Mouse (Mus musculus) thymus, adult 18-20 months (tissue): ENCODE results near the gene Pias3.
"Not testable (repeated sequence)": the region's sequence is repeated elsewhere in the genome, so short reads cannot be mapped to it uniquely, and the experiment has no call there.

Source experiments
- DNase-seq, 2 experiments: peaks; one replicate each; pipeline ENCODE4 v3.0.0; 2022; ENCODE audit warnings: mixed read lengths in 2 of 2

Pias3 gene

DNA sequence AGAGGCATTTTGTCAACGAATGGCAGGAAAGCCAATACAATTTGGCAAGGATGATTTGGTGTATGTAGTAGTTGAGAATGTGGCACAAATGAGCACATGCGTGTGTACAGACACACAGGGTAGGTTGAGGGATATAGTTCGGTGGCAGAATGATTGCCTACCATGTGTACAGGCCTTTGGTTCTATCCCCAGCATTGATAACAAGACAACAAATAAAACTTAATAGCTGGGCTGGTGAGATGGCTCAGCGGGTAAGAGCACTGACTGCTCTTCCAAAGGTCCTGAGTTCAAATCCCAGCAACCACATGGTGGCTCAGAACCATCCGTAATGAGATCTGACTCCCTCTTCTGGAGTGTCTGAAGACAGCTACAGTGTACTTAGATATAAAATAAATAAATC, 10.1 kb upstream of the Pias3 start:
- not testable (repeated sequence) for DNase-seq

DNA sequence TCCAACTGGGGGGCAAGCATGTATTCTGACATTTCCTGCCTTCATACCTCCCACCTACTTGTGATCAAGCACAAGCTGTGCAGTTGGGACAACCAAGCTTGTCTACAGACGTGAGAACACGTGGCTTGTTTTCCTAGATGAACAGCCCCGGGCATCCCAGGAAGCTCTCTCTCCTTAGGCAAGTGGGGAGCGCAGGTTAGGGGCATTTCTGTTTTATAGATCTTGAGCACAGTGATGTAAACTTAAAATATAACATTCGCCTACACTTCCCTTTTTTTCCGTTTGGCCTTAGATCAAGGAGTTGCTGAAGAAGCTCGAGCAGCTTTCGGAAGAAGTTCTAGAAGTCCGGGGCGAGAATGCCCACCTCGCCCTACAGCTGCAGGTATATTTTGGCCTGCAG, 7.3 kb upstream of the Pias3 start:
- no peak for DNase-seq

DNA sequence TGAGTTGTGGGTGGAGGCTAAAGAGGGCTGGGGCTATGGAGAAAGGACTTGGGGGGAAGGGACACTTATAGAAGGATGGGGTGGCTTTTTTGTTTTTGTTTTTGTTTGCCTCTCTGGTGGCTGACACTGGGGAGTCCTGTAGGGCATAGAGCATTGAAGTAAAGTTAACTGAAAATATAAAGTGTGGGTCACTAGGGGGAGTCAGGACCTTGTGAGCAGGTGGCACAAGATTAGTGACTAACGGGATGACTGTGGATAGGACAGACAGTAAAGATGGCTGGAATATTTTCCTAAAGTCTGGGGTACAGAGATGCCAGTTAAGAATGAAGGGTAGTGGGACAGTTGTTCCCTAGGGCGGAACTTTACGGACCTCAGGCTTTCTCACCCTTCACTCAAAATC, 5.9 kb upstream of the Pias3 start:
- no peak for DNase-seq

DNA sequence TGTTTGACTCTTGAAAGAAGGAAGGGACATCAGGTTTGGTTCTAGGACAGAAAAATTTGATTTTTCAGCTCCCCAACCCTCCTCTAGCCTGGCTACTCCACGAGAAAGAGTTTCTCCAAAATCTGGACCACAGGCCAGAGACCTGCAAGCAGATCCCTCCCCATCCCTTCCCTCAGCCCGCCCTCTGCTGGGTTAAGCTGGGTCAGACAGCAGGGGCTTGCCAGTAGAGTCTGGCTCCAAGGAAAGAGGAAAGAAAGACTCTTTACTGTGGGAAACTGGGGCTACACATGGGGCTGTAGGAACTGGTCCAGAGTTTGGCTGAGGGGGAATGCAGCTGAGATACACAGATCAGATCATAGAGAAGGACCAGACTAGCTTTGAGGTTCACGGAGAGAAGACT, 3.7 kb upstream of the Pias3 start:
- DNase-seq = no peak

DNA sequence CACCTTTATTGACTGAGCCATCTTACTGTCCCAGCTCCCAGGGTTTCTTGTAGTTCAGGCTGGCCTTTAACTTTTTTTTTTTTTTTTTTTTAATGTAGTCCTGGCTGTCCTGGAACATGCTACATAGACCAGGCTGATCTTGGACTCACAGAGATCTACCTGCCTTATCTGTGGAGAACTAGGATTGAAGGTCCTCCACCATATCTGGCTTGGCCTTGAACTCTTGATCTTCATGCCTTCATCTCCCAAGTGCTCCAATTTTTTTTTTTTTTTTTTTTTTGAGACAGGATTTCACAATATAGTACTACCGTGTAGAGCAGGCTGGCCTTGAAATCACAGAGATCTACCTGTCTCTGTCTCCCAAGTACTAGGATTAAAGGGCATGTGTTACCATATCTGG, 2.6 kb upstream of the Pias3 start:
- no peak for DNase-seq

DNA sequence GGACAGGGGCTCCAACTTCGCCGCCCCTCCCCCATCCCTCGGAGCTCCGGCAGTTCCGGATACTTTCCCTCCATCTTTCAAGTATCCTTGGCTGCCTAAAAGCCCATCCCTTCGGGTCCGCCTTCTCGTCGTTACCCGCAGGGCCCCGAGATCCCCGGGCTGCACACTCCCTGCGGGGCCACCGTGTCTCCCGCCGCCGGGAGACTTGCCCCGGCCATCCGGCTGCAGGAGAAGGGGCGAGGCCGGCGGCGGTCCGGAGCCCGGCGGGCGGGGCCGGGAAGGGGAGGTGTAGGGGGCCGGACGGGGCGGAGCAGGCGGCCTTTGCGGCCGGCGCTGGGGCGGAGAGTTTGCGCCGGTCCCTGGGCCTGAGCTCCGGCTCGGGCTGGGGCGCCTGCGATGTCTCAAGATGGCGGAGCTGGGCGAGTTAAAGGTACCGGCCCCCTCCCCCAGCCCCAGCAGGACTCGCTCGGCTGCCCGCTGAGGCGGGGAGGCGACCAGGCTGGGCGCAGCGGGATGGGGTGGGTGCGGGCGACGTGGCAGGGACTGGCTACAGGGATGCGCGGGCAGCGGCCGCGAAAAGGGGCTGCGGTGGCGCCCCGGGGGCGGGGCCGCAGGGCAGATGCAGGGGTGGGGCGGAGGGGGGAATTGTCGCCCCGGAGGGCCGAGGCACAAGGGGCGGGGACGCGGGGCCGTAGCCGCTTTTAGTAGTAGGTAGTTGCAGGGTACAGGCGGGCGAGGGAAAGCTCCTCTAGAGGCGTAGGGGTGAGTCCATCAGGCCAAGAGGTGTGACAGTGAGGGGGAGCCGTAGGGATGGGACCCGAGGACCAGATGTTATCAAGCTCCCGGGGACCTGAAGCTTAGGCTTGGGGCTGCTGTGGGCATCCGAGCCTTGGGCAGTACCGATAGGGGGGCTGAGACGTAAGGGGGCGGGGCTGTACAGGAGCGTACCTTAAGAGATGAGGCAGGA, 865 bp downstream of the Pias3 start:
- DNase-seq = peak; percentile 54 to 56

DNA sequence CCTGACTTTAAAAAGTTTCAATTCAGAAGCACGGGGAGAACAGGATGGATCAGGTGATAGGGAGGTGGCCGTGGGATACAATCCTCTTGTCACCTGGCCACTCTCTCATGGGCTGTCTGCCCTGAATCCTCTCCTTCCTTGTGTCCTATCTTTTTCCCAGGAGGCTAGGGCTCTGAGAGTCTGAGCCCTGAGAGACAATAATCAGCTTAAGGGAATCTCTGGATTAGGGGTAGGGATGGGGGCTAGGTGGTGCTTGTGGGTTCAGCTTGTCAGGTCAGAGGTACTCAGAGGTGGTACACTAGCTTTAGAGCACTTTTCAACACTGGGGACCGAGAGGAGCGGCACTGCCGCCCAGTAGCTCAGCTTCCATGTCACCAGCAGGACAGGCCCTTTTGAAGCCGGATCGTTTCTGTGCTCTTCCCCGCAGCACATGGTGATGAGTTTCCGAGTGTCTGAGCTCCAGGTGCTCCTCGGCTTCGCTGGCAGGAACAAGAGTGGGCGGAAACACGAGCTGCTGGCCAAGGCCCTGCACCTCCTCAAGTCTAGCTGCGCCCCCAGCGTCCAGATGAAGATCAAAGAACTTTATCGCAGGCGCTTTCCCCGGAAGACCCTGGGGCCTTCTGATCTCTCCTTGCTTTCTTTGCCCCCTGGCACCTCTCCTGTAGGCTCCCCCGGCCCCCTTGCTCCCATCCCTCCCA, 3.0 kb downstream of the Pias3 start:
- no peak for DNase-seq

DNA sequence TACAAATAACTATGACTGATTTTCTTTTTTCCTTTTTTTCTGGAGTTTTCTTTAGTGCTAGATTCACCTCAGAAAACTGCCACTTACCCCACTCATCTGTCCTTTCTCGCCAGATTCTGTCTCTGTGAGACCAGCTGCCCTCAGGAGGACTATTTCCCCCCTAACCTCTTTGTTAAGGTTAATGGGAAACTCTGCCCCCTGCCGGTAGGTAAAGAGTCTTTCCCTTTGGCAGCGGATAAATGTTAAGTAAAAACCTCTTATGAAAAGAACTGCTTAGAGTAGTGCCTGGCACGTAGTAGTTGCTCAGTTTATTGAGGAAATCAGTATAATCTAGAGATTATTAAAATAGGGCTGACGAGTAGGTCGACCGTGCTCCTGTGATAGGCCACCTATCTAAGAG, 4.2 kb downstream of the Pias3 start:
- no peak for DNase-seq

DNA sequence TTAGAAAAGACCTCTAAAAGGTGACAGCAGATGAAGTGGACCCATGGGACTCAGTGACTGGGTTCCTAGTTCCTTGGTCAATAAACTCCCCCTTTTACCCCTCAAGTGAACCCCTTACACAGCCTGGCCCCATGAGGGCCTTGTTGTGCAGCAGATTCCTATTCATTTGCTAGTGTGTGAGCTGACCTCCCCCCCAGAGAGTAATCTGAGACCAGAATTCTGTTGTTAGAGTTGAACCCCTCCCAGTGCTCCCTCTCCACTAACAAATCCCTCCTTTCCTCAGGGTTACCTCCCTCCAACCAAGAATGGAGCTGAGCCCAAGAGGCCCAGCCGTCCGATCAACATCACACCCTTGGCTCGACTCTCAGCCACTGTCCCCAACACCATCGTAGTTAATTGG, 4.8 kb downstream of the Pias3 start:
- DNase-seq = no peak

DNA sequence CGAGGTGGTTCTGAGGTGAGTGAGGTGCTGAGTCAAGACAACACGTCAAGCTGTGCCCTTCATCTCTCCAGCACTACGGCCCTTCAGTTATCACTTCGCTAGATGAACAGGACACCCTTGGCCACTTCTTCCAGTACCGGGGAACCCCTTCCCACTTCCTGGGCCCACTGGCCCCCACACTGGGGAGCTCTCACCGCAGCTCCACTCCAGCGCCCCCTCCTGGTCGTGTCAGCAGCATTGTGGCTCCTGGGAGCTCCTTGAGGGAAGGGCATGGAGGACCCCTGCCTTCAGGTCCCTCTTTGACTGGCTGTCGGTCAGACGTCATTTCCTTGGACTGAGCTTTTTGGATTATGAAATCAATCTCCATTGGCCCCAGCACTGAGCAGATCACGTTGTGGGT, 8.6 kb downstream of the Pias3 start:
- no peak for DNase-seq

DNA sequence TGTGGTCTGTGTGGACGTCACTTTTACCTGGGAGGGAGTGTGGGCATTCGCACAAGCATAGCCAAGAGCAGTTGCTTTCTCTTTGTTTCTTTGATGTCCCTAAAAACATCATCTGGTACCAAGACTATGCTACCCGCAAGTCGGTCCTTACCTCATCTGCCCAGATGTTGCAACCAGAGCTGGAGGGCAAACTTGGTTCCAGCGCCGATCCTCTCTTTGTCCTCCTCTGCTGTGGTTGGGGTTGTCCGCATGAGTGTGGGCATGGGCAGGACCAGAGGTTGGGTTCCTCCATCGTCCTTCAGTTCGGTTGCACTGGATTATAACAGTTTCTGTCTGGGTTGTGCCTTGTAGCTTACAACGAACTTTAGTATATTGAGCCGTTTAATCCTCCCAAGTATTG, 10.0 kb downstream of the Pias3 start:
- DNase-seq = no peak

DNA sequence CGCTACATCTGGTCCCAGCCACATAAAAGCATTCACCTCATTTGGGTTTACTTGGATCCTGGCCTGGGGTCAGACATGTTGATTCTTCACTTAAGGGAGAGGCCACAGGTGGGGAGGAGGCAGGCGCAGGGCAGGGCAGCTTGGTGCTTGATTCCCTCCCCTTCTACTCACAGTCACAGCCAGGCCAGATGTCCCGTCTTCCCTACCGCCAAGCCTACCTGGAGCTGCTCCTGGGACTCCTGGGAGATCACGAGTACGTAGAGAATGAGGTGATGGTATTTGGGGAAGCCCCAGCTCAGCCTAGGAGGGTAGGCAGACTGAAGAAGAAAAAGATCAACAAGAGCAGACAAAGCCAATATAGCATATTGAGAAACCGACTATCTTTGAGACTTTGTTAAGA, 10.8 kb downstream of the Pias3 start:
- DNase-seq = no peak

DNA sequence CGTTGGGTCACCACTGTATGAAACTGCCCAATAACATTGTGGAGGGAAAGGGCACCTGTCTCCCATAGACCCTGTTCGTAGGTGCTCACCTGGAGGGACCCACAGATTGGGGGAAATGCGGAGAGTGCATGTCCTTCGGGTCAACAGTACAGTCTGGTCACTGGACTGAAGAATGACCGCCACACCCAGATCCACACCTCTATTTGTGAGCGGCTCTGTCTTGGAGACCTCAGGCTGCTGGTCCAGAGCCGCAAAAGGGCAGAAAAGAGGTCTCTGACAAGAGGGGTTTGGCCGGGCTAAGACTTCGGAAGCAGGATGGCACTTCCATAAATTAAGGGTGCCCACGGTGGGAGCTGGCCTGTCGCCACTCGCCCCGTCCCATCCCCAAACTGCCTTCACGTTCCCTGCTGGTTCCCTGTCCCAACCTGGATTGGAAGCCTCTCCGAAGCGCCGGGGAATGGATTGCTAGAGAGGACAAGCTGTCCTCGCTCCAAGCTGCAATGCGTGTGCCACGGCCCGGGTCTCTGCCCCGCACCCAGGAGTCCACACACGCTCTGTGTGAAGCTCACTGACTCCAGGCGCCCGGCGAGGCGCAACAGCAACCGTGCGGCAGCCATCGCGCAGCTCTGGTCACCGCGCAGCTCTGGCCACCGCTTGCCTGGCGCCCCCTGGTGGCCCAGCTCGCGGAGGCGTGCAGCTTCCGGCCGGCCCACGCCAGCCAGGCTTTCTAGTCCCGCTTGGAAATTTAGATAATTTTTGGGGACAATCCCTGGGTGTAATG, 11.9 kb downstream of the Pias3 start, which contains the start of gene Nudt17:
TSS of gene Nudt17 (minus strand) at position 660 of the 781 bp plus-strand sequence.
- DNase-seq = peak; percentile 28 to 35

DNA sequence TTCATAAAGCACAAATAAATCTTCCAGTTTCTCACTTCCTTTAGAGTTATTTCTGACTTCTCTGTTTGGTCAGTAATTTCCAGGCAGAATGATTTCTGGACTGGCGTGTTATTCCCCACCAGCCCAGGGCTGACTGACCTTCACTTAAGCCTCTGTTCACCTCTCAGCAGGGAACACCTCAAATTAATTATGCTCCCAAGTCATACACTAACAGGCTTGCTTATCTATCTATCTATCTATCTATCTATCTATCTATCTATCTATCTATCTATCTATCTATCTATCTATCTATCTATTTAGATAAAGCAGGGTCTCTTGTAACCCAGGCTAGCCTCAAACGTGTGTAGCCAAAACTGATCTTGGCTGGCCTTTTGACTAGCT, 12.5 kb downstream of the Pias3 start:
- no peak for DNase-seq

DNA sequence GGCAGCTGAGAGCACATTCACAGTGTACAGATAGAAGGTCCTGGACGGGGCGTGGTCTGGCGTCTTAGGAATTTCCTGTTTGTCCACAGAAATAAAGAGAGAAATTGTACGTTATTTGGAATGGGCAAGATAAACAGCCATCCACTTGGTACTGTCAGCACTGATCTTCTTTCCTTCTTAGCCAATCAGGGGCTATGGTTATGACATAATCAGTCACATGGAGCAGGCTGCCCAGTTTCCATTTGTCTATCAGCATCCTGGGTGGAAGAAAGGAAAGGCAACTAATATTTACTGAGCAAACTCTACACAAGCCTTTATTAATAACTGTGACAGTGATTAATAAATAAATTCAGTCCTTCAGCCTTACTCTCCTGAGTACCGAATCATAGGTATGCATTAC, 18.1 kb downstream of the Pias3 start:
- DNase-seq = no peak

DNA sequence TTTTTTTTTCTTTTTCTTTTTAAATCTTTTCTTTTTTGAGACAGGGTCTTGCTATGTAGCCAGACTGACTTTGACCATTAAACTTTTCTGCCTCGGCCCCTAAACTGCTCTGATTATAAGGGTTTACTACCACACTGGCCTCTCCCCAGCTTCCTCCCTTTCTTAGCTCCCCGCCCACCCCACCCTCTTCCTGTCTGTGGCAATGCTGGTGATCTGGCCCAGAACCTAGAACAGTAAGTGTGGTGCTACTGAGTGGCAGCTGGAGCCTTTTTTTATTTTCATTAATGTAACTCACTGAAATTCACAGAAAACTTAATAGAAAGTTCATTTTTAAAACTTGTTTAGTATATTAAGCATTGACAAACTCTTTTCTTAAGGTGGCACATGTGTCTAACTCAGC, 19.7 kb downstream of the Pias3 start:
- DNase-seq = no peak

DNA sequence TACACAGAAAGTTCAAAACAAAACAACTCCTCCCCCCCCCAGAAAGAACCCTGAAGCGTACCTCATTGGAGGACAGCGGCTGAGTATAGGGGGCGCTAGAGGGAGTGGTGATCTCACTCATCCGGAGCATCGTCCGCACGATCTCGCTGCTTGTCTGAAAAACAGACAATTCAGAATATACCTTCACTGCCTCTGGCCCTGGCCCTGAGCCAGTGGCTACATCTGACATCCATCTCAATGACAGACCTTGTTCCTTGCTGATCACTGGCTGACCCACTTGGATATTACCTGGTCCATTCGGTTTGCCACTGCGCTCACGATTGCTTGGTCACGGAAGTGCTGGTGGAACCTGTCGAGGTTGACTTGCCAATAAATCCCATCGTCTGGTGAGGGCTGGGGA, 23.0 kb downstream of the Pias3 start:
- no peak for DNase-seq

DNA sequence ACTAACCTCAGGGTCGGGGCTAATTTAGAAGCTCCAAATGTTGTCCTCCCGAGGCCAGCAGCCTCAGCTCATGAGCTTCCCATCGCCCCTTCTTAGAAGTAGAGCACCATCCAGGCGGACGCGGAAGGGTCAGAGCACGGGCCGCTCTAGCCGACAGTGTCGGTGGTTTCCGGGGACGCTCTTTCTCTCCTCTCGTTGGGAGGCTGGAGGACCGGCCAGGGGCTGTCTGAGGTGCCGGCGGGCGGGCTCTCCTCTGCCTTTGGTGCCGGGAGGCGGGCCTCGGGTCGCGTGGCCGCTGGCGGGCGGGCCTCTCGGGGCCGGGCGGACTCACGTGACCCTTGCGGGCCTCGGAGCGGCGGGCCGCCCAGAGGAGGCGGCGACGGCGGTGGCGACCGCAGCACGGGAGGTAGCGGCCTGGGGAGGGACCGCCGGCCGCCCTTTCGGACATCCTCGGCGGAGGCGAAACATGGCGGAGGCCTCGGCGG, 31.2 kb downstream of the Pias3 start, which contains the start of the genes Polr3c and Rnf115:
TSS of gene Polr3c (minus strand) at position 286 of the 485 bp plus-strand sequence.
TSS of gene Rnf115 (plus strand) at position 322 of the 485 bp plus-strand sequence.
- peak; percentile 90 for DNase-seq

DNA sequence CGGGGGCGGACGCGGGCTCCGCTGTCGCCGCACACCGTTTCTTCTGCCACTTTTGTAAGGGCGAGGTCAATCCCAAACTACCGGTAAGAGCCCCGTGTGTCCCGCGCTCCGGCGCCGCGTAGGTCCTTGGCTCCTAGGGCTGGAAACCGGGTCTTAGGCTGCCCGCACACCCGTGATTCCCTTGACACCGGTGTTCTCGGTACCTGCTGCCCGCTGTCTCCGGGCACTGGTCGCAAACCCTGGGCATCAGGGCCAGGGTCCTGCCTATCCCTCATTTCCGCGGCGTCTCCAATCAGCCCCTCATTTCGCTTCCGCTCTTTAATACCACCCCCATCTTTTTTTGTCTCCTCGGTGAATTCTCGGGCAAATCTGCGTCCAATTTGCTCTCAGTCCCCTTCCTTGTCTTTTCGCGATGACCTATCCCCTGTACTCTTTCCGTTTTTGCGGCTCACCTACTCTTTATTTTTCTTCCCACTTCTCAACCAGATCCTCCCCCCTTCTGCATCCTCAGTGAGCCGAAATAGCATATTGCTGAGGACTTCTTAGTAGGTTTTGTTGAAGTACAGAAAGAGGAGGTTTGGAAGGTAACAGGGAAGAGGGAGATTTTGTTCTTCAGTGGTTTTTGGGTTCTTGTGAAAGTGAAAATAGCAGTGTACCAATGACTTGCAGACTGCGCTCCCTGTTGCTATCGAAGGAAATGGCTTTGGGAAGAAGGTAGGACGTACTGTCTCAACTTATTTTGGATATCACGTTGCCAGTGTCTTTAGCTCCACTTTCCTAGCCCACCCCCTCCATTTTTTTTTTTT, 31.8 kb downstream of the Pias3 start:
- DNase-seq = no peak

DNA sequence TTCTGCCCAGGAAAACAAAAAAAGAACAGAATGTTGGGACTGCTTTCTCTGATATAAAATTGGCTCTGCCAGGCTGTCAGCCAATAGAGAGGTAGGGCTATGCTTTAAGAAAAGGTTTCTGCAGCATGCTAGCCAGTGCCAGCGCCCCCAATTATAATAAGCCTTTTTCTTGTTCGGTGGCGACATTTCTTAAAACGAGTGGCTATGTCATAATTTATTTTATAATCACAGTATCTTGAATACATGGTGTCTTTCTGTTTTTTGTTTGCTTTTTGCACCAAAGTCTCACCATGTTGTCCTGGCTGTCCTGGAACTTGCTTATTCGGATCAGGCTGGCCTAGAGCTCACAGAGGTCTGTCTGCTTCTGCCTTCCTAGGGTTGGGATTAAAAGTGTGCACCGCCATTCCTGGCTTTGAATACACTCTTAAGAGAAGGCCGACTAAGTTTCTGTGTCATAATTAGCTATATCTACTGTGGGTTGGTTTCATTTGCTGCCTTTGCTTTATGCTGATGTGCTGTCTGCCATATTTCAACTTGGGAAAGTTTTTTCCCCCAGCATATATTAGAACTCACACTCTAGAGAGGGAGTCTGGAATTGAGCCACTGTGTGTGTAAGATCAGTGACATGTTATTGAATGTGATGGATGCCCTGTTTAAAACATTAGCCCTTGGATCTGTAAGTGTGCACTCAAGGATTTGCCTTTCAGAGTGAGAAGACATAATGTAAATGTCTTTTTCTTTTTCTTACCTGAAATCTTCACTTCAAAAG, 32.6 kb downstream of the Pias3 start:
- DNase-seq = no peak

DNA sequence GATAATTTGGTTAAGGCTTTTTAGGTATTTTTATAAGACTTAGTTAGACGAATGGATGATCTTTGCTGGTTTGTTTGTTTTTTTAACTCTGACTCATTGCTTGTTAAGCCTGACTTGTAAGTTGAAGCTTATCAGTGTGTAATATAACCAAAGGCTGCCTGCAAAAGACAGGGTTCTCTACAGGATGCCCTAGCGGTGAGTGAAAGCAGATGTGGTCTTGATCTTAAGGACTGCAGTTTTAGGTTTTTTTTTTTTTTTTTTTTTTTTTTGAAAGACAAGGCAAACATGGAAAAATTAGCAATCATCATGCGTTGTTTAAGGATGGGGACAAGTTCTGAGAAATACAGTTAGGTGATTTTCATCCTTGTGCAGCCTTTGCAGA, 33.2 kb downstream of the Pias3 start:
- DNase-seq = no peak
